Mouse (Mus musculus) heart, adult 2 months (tissue): Measurements from ENCODE around the gene Alb. TPM values are rescaled to one million over a fixed set of nuclear protein-coding genes. Genes with fewer than 3 reads are reported as not detected.

Source experiments
- DNase-seq, 2 experiments: peaks; one replicate each; pipeline ENCODE4 v3.0.0; 2021
- H3K27ac ChIP-seq: fragments of 200-600 bp; 2 replicates; pipeline ENCODE4 v1.8.1; 2022
- H3K27me3 ChIP-seq: fragments of 200-500 bp; 2 replicates; pipeline ENCODE4 v1.6.1; 2012; ENCODE audit warnings: mild to moderate bottlenecking, low read length, inconsistent platforms, mixed read lengths; ENCODE audit not compliant: control insufficient read depth, insufficient read depth
- H3K36me3 ChIP-seq: fragments of 200-500 bp; 2 replicates; pipeline ENCODE4 v1.6.1; 2012; ENCODE audit warnings: low read length, inconsistent platforms; ENCODE audit not compliant: control insufficient read depth, insufficient read depth
- H3K4me1 ChIP-seq: fragments of 200-500 bp; 2 replicates; pipeline ENCODE4 v1.6.1; 2011; ENCODE audit warnings: low read length; ENCODE audit not compliant: control insufficient read depth, insufficient read depth
- H3K4me3 ChIP-seq: fragments of 200-600 bp; 2 replicates; pipeline ENCODE4 v1.8.1; 2022
- H3K79me2 ChIP-seq: fragments of 200-500 bp; replicated peaks from 2 replicates; pipeline ENCODE4 v1.6.1; 2012; ENCODE audit warnings: mild to moderate bottlenecking, inconsistent platforms, low read length, moderate library complexity, mixed read lengths; ENCODE audit not compliant: control insufficient read depth, insufficient read depth
- H3K9ac ChIP-seq: fragments of 200-500 bp; 2 replicates; pipeline ENCODE4 v1.6.1; 2012; ENCODE audit warnings: low read depth, mild to moderate bottlenecking, control low read depth, inconsistent platforms, low read length, mixed read lengths
- CTCF ChIP-seq: fragments of 200-600 bp; IDR thresholded peaks from 2 replicates; pipeline ENCODE4 v1.8.1; 2022; ENCODE audit warnings: antibody characterized with exemption, mild to moderate bottlenecking, moderate library complexity
- EP300 ChIP-seq: fragments of 200-500 bp; IDR thresholded peaks from 2 replicates; pipeline ENCODE4 v1.6.1; 2011; ENCODE audit warnings: low read depth, low read length, control low read depth; ENCODE audit not compliant: insufficient read depth
- POLR2A ChIP-seq: fragments of 200-500 bp; IDR thresholded peaks from 2 replicates; pipeline ENCODE4 v1.6.1; 2011; ENCODE audit warnings: mild to moderate bottlenecking, low read depth, low read length, control low read depth; ENCODE audit not compliant: insufficient read depth
- WGBS: fragments of 180-500 bp; shearing (Covaris S2); methylation state at CpG from one replicate; pipeline ENCODE4 v1.1.7; 2018; 5-methylcytosine and 5-hydroxymethylcytosine counted together
- intact Hi-C: fragments of 180-260 bp; cut with DNase I; formaldehyde crosslinking; loops from one replicate; pipeline ENCODE4 v1.15.1; 2025
- polyA plus RNA-seq: library from polyadenylated mRNA; depleted of rRNA; stranded (reverse); fragments of >200 nt; gene quantifications from 2 replicates; pipeline ENCODE4 v1.2.3, GENCODE M21; 2012
- total RNA-seq, 2 experiments: library from RNA; stranded (reverse); gene quantifications; 2 replicates each; pipeline ENCODE4 v1.2.3; 2021

The Alb gene
- total and polyA plus RNA-seq, 3 experiments, result 0.59 TPM; not detected in 2

- intact Hi-C loops, result no loop called here
- DNase-seq, result no peak
- no peak for TF ChIP-seq CTCF
- no peak for TF ChIP-seq POLR2A
- no peak for TF ChIP-seq EP300
- H3K4me1 ChIP-seq, result no peaks in the 10 kb centered on the region
- no peaks in the 10 kb centered on the region for H3K27me3 ChIP-seq
- no peak overlapping the region for H3K9ac ChIP-seq
- H3K36me3 ChIP-seq, result no peaks in the 10 kb centered on the region
- 77% methylated on average over 4 of the region's 4 CpGs for WGBS
- no peak overlapping the region for H3K4me3 ChIP-seq
- H3K27ac ChIP-seq, result no peak overlapping the region
- H3K79me2 ChIP-seq, result no peaks in the 10 kb centered on the region
Measured at GRCm38 (mm10) chr5:90439157-90439556, 21.5 kb upstream of the Alb start.

- WGBS, result 67% methylated on average over 3 of the region's 3 CpGs
- H3K27ac ChIP-seq, result no peak overlapping the region
- no peaks in the 10 kb centered on the region for H3K4me1 ChIP-seq
- DNase-seq, result no peak
- no peak overlapping the region for H3K4me3 ChIP-seq
- no peak overlapping the region for H3K9ac ChIP-seq
- intact Hi-C loops, result no loop called here
- no peaks in the 10 kb centered on the region for H3K79me2 ChIP-seq
- no peak for TF ChIP-seq CTCF
- no peak for TF ChIP-seq POLR2A
- no peaks in the 10 kb centered on the region for H3K36me3 ChIP-seq
- H3K27me3 ChIP-seq, result no peaks in the 10 kb centered on the region
Measured at GRCm38 (mm10) chr5:90447577-90447976, 13.1 kb upstream of the Alb start.

- Histone ChIP-seq H3K4me3 (no peak overlapping the region), H3K27ac (no peak overlapping the region), H3K9ac (no peak overlapping the region), H3K4me1 (no peaks in the 10 kb centered on the region), H3K79me2 (no peaks in the 10 kb centered on the region), H3K36me3 (no peaks in the 10 kb centered on the region), H3K27me3 (no peaks in the 10 kb centered on the region)
- intact Hi-C loops, result no loop called here
- TF ChIP-seq CTCF (no peak), POLR2A (no peak), EP300 (no peak)
- 63% methylated on average over 5 of the region's 5 CpGs for WGBS
- DNase-seq, result no peak
Measured at GRCm38 (mm10) chr5:90449961-90450360, 10.7 kb upstream of the Alb start.

GRCm38 (mm10) chr5:90452711-90453110, 8.0 kb upstream of the Alb start:
- H3K79me2 ChIP-seq, result no peaks in the 10 kb centered on the region
- TF ChIP-seq CTCF (no peak), EP300 (no peak), POLR2A (no peak)
- no peak overlapping the region for H3K4me3 ChIP-seq
- intact Hi-C loops, result no loop called here
- DNase-seq, result no peak
- H3K27me3 ChIP-seq, result no peaks in the 10 kb centered on the region
- 31% methylated on average over 4 of the region's 4 CpGs for WGBS
- H3K36me3 ChIP-seq, result no peaks in the 10 kb centered on the region
- no peaks in the 10 kb centered on the region for H3K4me1 ChIP-seq
- H3K9ac ChIP-seq, result no peak overlapping the region
- H3K27ac ChIP-seq, result no peak overlapping the region

GRCm38 (mm10) chr5:90457241-90457640, 3.5 kb upstream of the Alb start:
- H3K4me1 ChIP-seq, result no peaks in the 10 kb centered on the region
- no peaks in the 10 kb centered on the region for H3K27me3 ChIP-seq
- H3K36me3 ChIP-seq, result no peaks in the 10 kb centered on the region
- no peak for TF ChIP-seq EP300
- TF ChIP-seq CTCF, result no peak
- no peak overlapping the region for H3K27ac ChIP-seq
- 53% methylated on average over 1 of the region's 1 CpGs for WGBS
- H3K9ac ChIP-seq, result no peak overlapping the region
- no peak overlapping the region for H3K4me3 ChIP-seq
- intact Hi-C loops, result no loop called here
- H3K79me2 ChIP-seq, result no peaks in the 10 kb centered on the region
- DNase-seq, result no peak

- Histone ChIP-seq H3K36me3 (no peaks in the 10 kb centered on the region), H3K4me1 (no peaks in the 10 kb centered on the region), H3K27me3 (no peaks in the 10 kb centered on the region), H3K4me3 (no peak overlapping the region), H3K27ac (no peak overlapping the region), H3K79me2 (no peaks in the 10 kb centered on the region), H3K9ac (no peak overlapping the region)
- WGBS, result 56% methylated on average over 5 of the region's 5 CpGs
- intact Hi-C loops, result no loop called here
- no peak for TF ChIP-seq EP300
- no peak for TF ChIP-seq POLR2A
- no peak for TF ChIP-seq CTCF
- DNase-seq, result no peak
Measured at GRCm38 (mm10) chr5:90458727-90459126, 2.0 kb upstream of the Alb start.
